Mouse (Mus musculus): ENCODE measurements around the gene Drd4.

DNA sequence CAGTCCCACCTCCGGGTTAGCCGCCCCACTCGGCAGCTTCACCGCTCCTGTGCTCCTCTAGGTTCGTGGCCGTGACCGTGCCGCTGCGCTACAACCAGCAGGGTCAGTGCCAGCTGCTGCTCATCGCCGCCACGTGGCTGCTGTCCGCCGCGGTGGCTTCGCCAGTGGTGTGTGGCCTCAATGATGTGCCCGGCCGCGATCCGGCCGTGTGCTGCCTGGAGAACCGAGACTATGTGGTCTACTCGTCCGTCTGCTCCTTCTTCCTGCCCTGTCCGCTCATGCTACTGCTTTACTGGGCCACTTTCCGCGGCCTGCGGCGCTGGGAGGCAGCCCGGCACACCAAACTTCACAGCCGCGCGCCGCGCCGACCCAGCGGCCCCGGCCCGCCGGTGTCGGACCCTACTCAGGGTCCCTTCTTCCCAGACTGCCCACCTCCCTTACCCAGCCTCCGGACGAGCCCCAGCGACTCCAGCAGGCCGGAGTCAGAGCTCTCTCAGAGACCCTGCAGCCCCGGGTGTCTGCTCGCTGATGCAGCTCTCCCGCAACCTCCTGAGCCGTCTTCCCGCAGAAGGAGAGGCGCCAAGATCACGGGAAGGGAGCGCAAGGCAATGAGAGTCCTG, 2.2 kb downstream of the Drd4 start:
- TF ChIP-seq POLR2A (IDR thresholded peaks at IDR 0.05; ENCODE audit: insufficient read depth, low read depth, low read length) = no peak
- TF ChIP-seq CTCF (IDR thresholded peaks at IDR 0.05; ENCODE audit: insufficient read depth, low read depth, low read length) = no peak
